Mouse (Mus musculus): ENCODE measurements around the gene Gm9821.

GRCm38 (mm10) chr2:91929936-91930335, 15.6 kb upstream of the Gm9821 start:
- TF ChIP-seq ZNF384 (IDR thresholded peaks at IDR 0.05; ENCODE audit: low read depth, low read length): 0 out of 2 replicates have a peak, but pooled peaks have one; percentile 30
- peak; percentile 64 to 73 (median 70) for TF ChIP-seq CTCF (IDR thresholded peaks at IDR 0.05 in 2 of 3, conservative IDR thresholded peaks at IDR 0.05 in 1 of 3; ENCODE audit: control insufficient read depth in 1 of 3, insufficient read depth in 1 of 3, low read depth in 2 of 3, low read length in 3 of 3, poor library complexity in 1 of 3, severe bottlenecking in 1 of 3)
- no peak for TF ChIP-seq JUND (IDR thresholded peaks at IDR 0.05; ENCODE audit: low read depth, low read length)
- TF ChIP-seq GATA1 (IDR thresholded peaks at IDR 0.05; ENCODE audit: low read depth, low read length): no peak
- no peak for TF ChIP-seq RCOR1 (IDR thresholded peaks at IDR 0.05; ENCODE audit: low read depth, low read length)
- TF ChIP-seq CHD2 (IDR thresholded peaks at IDR 0.05; ENCODE audit: low read length): no peak
- no peak for TF ChIP-seq USF1 (IDR thresholded peaks at IDR 0.05; ENCODE audit: low read depth, low read length)
- TF ChIP-seq EP300 (IDR thresholded peaks at IDR 0.05; ENCODE audit: low read depth in 1 of 2, low read length in 2 of 2): no peak
- TF ChIP-seq TAL1 (IDR thresholded peaks at IDR 0.05; ENCODE audit: low read length): no peak
- TF ChIP-seq KAT2A (conservative IDR thresholded peaks at IDR 0.05; ENCODE audit: low read depth, low read length): no peak
- TF ChIP-seq ZMIZ1 (IDR thresholded peaks at IDR 0.05; ENCODE audit: low read depth, low read length): no peak
- no peak; the same call in 1 of the 2 replicates for TF ChIP-seq MAX (IDR thresholded peaks at IDR 0.05; ENCODE audit: low read length)
- TF ChIP-seq NELFE (IDR thresholded peaks at IDR 0.05; ENCODE audit: low read depth, low read length): no peak
- no peak for TF ChIP-seq POLR2A (IDR thresholded peaks at IDR 0.05; ENCODE audit: control insufficient read depth in 1 of 2, insufficient read depth in 1 of 2, low read depth in 1 of 2, low read length in 2 of 2, poor library complexity in 1 of 2)

All from MEL (cell line).